Mouse (Mus musculus) midbrain, postnatal 0 days (tissue): ENCODE data around the gene Sema3d. TPM values are rescaled to one million over a fixed set of nuclear protein-coding genes. Genes with fewer than 3 reads are reported as not detected.

Experiments
- ATAC-seq: fragments of 200-750 bp; cut with Nextera tagmentation; 2 replicates; pipeline ENCODE4 v1.8.0; 2017; ENCODE audit warnings: moderate number of reproducible peaks, mild to moderate bottlenecking, moderate TSS enrichment, moderate library complexity; ENCODE audit not compliant: low FRiP score
- DNase-seq: peaks from one replicate; pipeline ENCODE4 v3.0.0-alpha.2; 2015; ENCODE audit warnings: low spot score
- H3K27ac ChIP-seq: fragments of 300-500 bp; sonication (generic); 2 replicates; pipeline ENCODE4 v1.5.1; 2014; ENCODE audit warnings: low read depth, mild to moderate bottlenecking, low read length, mixed read lengths
- H3K27me3 ChIP-seq: fragments of 300-500 bp; sonication (generic); 2 replicates; pipeline ENCODE4 v1.6.1; 2014; ENCODE audit warnings: low read length, control low read depth, mixed read lengths; ENCODE audit not compliant: insufficient read depth
- H3K36me3 ChIP-seq: fragments of 300-500 bp; sonication (generic); 2 replicates; pipeline ENCODE4 v1.6.1; 2014; ENCODE audit warnings: low read length, control low read depth, mixed read lengths; ENCODE audit not compliant: insufficient read depth
- H3K4me1 ChIP-seq: fragments of 300-500 bp; sonication (generic); 2 replicates; pipeline ENCODE4 v1.6.1; 2014; ENCODE audit warnings: mild to moderate bottlenecking, control low read depth, antibody characterized with exemption, low read length, mixed read lengths; ENCODE audit not compliant: insufficient read depth
- H3K4me2 ChIP-seq: fragments of 300-500 bp; sonication (generic); 2 replicates; pipeline ENCODE4 v1.6.1; 2014; ENCODE audit warnings: low read depth, mild to moderate bottlenecking, low read length, mixed read lengths; ENCODE audit not compliant: poor library complexity, severe bottlenecking
- H3K4me3 ChIP-seq: fragments of 300-500 bp; sonication (generic); 2 replicates; pipeline ENCODE4 v1.5.1; 2014; ENCODE audit warnings: low read depth, mild to moderate bottlenecking, low read length, moderate library complexity
- H3K9ac ChIP-seq: fragments of 300-500 bp; sonication (generic); replicated peaks from 2 replicates; pipeline ENCODE4 v1.6.1; 2014; ENCODE audit warnings: mild to moderate bottlenecking, low read length, moderate library complexity, mixed read lengths; ENCODE audit not compliant: poor library complexity, severe bottlenecking
- H3K9me3 ChIP-seq: fragments of 300-500 bp; sonication (generic); 2 replicates; pipeline ENCODE4 v1.6.1; 2016; ENCODE audit warnings: low read length, control low read depth
- CTCF ChIP-seq: IDR thresholded peaks from 2 replicates; pipeline ENCODE4 v1.5.1; 2016; ENCODE audit warnings: antibody characterized with exemption, mild to moderate bottlenecking
- WGBS: fragments of 180-500 bp; shearing (Covaris S2); extraction: QIAGEN DNeasy Blood & Tissue Kit; methylation state at CpG from one replicate; pipeline ENCODE4 v1.1.7; 2014; 5-methylcytosine and 5-hydroxymethylcytosine counted together
- polyA plus RNA-seq: library from polyadenylated mRNA; unstranded; fragments of >200 nt; fragmentation: Nextera tagmentation; extraction: Ambion mirVana; gene quantifications from 2 replicates; pipeline ENCODE4 v1.2.1, GENCODE M21; 2015
- total RNA-seq: library from RNA; depleted of rRNA; stranded (reverse); fragments of >200 nt; gene quantifications from 2 replicates; pipeline ENCODE4 v1.2.3, GENCODE M21; 2014

Gene Sema3d
- total and polyA plus RNA-seq, 2 experiments from 2014 or later: 1.8 to 3.7 TPM

DNA sequence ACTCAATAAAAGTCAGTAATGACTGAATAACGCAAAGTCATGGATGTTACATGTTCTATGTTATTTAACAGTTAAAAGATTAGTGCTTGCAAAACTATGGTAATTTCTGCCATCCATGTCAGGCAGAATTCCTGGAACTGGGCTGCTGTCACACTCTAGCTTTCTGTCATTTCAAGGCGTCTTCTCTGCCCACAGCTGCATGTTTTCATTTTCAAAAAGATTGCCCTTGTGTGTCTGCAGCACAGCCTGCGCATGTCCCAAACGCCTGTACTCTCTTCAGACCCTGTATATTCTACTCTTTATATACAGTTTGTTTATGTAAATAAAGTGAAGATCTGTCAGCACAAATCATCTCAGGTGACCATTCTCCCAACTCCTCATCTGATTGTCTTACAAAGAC, 132.1 kb downstream of the Sema3d start:
- Histone ChIP-seq H3K9ac (no peak overlapping the region), H3K4me2 (no peak overlapping the region), H3K36me3 (no peaks in the 10 kb centered on the region), H3K27ac (no peak overlapping the region), H3K4me3 (no peak overlapping the region), H3K27me3 (no peaks in the 10 kb centered on the region), H3K4me1 (no peaks in the 10 kb centered on the region), H3K9me3 (no peaks in the 10 kb centered on the region)
- no peak for TF ChIP-seq CTCF
- ATAC-seq (no peak), DNase-seq (no peak)
- WGBS: 88% methylated on average over 4 of the region's 4 CpGs

- TF ChIP-seq CTCF: no peak
- Histone ChIP-seq H3K27me3 (no peaks in the 10 kb centered on the region), H3K4me2 (no peak overlapping the region), H3K9me3 (no peaks in the 10 kb centered on the region), H3K36me3 (no peaks in the 10 kb centered on the region), H3K27ac (no peak overlapping the region), H3K9ac (no peak overlapping the region), H3K4me3 (no peak overlapping the region), H3K4me1 (no peaks in the 10 kb centered on the region)
- DNase-seq (no peak), ATAC-seq (no peak)
- WGBS: 8% methylated on average over 4 of the region's 4 CpGs
These were observed 142.1 kb downstream of the Sema3d start for GRCm38 (mm10) chr5:12525235-12525767.

GRCm38 (mm10) chr5:12528596-12528995, 145.4 kb downstream of the Sema3d start:
- DNase-seq (no peak), ATAC-seq (no peak)
- 94% methylated on average over 2 of the region's 2 CpGs for WGBS
- no peaks in the 10 kb centered on the region for H3K36me3 ChIP-seq
- TF ChIP-seq CTCF: no peak
- no peaks in the 10 kb centered on the region for H3K9me3 ChIP-seq
- H3K4me3 ChIP-seq: no peak overlapping the region
- H3K4me2 ChIP-seq: no peak overlapping the region
- H3K4me1 ChIP-seq: no peaks in the 10 kb centered on the region
- no peak overlapping the region for H3K27ac ChIP-seq
- H3K27me3 ChIP-seq: no peaks in the 10 kb centered on the region
- no peak overlapping the region for H3K9ac ChIP-seq

- H3K4me2 ChIP-seq: no peak overlapping the region
- ATAC-seq (no peak), DNase-seq (no peak)
- no peak overlapping the region for H3K27ac ChIP-seq
- H3K4me3 ChIP-seq: no peak overlapping the region
- H3K27me3 ChIP-seq: no peaks in the 10 kb centered on the region
- no peak for TF ChIP-seq CTCF
- WGBS: 35% methylated on average over 1 of the region's 1 CpGs
- H3K9ac ChIP-seq: no peak overlapping the region
- H3K9me3 ChIP-seq: no peaks in the 10 kb centered on the region
- H3K36me3 ChIP-seq: no peaks in the 10 kb centered on the region
- H3K4me1 ChIP-seq: no peaks in the 10 kb centered on the region
These were observed 146.6 kb downstream of the Sema3d start for GRCm38 (mm10) chr5:12529771-12530170.

GRCm38 (mm10) chr5:12541268-12541667, 158.1 kb downstream of the Sema3d start:
- 35% methylated on average over 2 of the region's 2 CpGs for WGBS
- no peaks in the 10 kb centered on the region for H3K9me3 ChIP-seq
- no peaks in the 10 kb centered on the region for H3K36me3 ChIP-seq
- no peak overlapping the region for H3K27ac ChIP-seq
- TF ChIP-seq CTCF: peak; percentile 78
- H3K9ac ChIP-seq: no peak overlapping the region
- ATAC-seq (no peak), DNase-seq (peak; percentile 86)
- H3K4me1 ChIP-seq: no peaks in the 10 kb centered on the region
- no peak overlapping the region for H3K4me2 ChIP-seq
- H3K4me3 ChIP-seq: no peak overlapping the region
- no peaks in the 10 kb centered on the region for H3K27me3 ChIP-seq

DNA sequence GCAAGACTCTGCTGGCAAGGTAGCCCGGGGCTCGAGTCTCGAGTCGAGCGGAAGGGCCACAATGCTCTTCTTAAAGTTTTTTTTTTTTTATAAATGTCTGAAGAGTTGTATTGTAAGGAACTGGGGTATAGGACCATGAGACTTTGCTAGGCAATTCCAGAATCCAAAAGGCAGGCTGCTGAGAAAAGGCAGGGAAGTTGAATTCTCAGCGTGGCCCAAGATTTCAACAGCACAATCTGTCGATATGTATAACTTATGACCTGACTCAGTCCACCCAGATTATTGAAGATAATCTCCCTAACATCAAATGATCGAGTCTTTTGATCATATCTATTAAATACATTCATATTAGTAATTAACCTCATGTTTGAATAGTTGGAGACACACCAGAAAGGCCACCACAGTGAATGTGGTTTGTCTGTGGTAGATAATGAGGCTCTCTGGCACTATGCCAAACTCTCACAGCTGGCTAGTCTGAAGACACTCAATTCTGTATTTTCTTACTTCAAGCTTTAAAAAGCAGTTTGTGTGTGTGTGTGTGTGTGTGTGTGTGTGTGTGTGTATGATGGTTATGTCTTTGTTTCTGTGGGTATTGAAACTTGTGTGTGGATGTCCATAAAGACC, 166.0 kb downstream of the Sema3d start:
- 82% methylated on average over 8 of the region's 8 CpGs for WGBS
- ATAC-seq: no peak
- DNase-seq: peak; percentile 44

More for the DNA sequence above, 166.0 kb downstream of the Sema3d start:
- H3K4me1 ChIP-seq: no peaks in the 10 kb centered on the region
- H3K36me3 ChIP-seq: no peaks in the 10 kb centered on the region
- H3K4me2 ChIP-seq: no peak overlapping the region
- no peaks in the 10 kb centered on the region for H3K9me3 ChIP-seq
- H3K27ac ChIP-seq: no peak overlapping the region
- no peak overlapping the region for H3K9ac ChIP-seq
- no peak overlapping the region for H3K4me3 ChIP-seq
- no peak for TF ChIP-seq CTCF
- H3K27me3 ChIP-seq: no peaks in the 10 kb centered on the region
